Mouse (Mus musculus) liver, postnatal 0 days (tissue): ENCODE measurements around the gene Cacna2d2.
A peak's percentile ranks its signal among the peaks of the same experiment; 100 is the strongest.

ENCODE experiments used
- CTCF ChIP-seq: sonication (generic); IDR thresholded peaks from 2 replicates; pipeline ENCODE4 v1.5.1; 2016; ENCODE audit warnings: antibody characterized with exemption, low read depth
- EP300 ChIP-seq: IDR thresholded peaks from 2 replicates; pipeline ENCODE4 v1.6.1; 2016; ENCODE audit warnings: antibody characterized with exemption, low read depth, mild to moderate bottlenecking

GRCm38 (mm10) chr9:107540420-107540819, 141.0 kb downstream of the Cacna2d2 start:
- TF ChIP-seq EP300 (no peak), CTCF (0 out of 2 replicates have a peak, but pooled peaks have one; percentile 4)
